Mouse (Mus musculus): ENCODE data around the gene Brd4.

Gene Brd4

DNA sequence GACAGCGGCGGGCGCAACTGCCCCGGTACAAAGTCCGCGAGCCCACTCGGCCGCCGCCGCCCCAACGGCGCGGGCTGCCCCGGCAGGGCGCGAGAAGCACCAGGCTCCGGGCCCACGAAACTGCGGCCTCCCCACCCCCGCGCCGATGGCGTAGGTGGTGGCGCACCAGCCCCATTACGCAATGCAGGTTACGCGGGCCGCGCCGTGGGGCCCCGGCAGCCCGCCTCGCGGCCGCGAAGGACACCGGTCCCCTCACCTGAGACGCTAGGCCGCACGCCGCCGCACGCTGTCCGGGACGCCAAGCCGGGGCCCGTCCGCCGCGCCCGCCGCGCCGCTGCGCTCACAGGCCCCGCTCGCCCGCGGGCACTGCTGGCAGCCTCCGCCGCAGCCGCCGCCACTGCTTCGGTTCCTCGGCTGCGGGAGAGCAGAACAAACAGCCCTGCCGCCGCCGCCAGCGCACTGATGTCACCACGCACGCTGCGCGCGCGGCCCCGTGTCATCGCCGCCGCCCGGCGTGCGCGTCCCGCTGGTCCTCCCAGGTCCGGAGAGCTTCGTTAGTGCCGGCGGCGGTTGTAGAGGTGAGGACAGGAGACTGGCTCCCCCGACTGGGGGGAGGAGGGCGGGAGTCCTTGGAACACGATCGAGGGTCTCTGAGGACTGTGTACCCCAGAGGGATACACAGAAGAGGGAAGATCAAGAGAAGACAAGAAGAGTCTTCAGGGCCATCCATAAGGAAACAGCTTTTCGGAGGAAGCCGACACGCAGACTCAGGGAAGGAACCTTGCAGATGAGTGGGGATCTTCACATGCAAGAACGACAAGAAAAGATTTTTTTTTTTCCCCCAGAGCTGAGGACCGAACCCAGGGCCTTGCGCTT is at the start of gene Brd4:
Gene Brd4, minus strand, starts transcription at position 461 of the 876 bp plus-strand sequence.
- peak; percentile 96 for DNase-seq

GRCm38 (mm10) chr17:32333675-32334303 is 49.3 kb upstream of the Brd4 start:
- no peak for DNase-seq

- DNase-seq: no peak
Measured at GRCm38 (mm10) chr17:32327501-32327900, 43.0 kb upstream of the Brd4 start.

GRCm38 (mm10) chr17:32322809-32323208 is 38.3 kb upstream of the Brd4 start:
- no peak for DNase-seq

DNA sequence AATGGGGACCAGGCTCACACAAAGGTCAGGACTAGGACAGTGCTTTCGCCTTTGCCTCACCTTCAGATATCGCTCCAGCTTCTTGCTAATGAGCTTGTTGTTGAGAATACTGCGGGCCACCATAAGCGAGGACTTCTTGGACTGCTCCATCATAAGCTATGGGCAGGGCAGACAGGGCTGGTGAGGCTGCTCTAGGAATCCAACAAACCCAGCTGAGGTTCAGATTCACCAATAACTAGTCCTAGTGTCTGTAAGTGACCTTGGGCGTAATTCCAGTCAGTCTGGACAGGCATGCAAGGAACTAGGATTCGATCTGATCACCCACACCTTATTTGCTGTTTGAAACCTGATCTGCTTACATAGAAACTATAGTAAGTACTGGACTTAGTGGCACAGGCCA is 37.3 kb upstream of the Brd4 start:
- peak; percentile 21 to 37 for DNase-seq

DNA sequence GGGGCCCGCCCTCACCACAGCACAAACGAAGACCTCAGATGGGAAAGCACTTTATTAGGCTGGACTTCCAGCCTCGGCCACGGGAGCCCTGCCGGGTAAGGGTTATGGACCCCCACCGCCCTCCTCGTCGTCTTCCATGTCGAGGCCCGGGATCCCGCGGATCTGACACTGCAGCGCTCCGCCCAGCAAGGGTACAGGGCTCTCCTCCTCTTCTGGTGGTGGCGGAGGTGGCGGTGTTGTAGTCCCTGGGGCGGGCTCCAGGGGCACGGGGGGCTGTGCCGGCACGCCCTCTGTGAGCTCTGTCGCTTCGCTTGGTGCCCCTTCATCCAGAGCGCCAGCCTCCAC is 36.8 kb upstream of the Brd4 start:
- DNase-seq: no peak

DNA sequence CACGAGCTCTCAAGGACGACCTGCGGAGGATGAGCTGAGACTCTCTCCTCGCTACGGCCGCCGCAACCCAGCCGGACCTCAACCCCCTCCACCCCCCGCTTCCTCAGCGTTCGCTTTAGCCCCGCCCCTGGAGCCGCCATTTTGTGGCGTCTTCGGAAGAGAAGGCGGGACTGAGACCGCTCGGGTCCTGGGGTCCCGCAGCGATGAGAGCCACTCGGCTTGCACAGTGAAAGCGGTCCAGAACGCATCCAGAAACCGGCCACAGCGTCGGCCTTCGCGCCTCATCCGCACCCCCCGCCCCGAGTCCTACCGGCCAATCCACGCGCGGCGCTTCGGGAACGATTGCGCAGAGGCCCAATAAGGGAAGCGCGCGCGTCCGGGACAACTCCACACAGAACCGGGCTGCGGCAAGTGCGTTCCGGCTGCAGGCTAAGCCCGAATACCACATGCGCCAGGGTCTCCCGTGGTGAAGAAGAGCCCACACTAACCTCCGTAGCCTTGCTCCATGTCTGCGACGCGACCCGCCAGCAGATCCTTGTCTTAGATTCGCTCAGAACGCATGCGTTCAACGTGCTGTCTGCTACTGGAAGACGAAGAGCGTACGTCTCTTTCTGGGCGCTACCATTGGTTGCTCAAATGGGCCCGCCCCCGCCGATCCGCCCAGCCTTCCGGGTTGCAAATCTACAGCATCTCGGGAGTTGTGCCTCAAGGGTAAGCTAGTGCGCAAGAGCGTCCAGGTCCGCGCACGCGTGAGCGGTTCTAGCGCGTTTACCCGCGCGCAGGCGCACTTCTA is 36.3 kb upstream of the Brd4 start, which contains the start of gene Akap8:
Gene Akap8, minus strand, starts transcription at position 642 of the 793 bp plus-strand sequence.
- peak; percentile 97 to 99 for DNase-seq

DNA sequence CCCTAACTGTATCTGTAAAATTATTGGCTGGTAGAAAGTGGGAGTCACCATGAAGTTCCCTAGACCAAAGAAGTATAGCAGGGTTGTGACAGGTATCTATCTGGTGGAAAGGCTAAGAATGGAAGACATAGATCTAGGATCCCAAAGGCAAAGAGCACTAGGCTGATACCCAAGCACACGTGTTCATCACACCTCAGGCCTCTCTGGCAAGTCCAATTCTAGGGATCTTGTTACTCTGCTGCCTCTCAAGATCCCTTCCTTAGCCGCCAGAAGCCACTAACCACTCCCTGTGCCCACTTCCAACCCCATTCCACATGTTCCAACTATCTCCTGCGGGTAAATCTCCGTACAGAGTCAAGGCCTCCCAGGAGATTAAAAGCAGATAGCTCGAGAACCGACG is 35.4 kb upstream of the Brd4 start:
- no peak for DNase-seq

- no peak for DNase-seq
Measured at GRCm38 (mm10) chr17:32317708-32318107, 33.2 kb upstream of the Brd4 start.

GRCm38 (mm10) chr17:32317032-32317431 is 32.5 kb upstream of the Brd4 start:
- no peak for DNase-seq

- no peak for DNase-seq
Measured at GRCm38 (mm10) chr17:32315560-32315959, 31.0 kb upstream of the Brd4 start.

DNA sequence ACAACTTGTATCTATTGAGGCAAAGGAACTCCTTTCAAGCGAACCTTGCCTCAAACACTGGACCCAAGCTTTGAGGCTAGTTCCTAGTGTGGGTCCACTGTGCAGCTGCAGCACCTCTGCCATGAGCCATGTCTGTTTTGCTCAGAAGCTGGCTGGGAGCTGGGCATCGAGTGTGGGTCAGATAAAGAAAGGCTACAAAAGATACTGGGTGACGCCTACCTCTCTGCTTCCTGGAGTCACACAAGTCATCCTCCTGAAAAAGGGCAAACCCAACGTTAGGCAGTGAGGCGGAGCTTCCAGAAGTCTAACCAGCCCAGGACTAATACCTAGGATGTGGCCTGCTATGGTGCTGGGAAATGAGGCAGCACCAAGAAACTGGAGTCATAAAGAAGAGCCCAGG is 29.4 kb upstream of the Brd4 start:
- DNase-seq: no peak

GRCm38 (mm10) chr17:32312801-32313200 is 28.3 kb upstream of the Brd4 start:
- DNase-seq: peak; percentile 43 to 61

DNA sequence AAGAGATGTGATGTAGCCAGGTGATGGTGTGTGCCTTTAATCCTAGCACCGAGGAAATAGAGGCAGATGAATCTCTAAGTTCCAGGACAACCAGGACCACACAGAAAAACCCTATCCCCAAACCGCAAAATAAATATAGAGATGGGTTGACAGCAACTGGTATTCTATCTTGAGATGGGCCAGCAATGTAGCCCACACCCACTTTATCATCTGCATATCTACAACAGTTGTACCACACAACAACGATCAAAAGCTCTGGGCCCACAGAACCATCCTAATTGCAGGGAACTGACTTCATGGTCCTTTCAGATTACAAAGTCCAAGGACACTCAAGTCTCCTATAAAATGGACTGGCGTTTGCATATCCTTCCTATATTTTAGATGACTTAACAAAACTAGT is 23.4 kb upstream of the Brd4 start:
- DNase-seq: no peak

- DNase-seq: no peak
Measured at GRCm38 (mm10) chr17:32298125-32298524, 13.6 kb upstream of the Brd4 start.

GRCm38 (mm10) chr17:32295901-32296300 is 11.4 kb upstream of the Brd4 start:
- no peak for DNase-seq

GRCm38 (mm10) chr17:32295160-32295559 is 10.6 kb upstream of the Brd4 start:
- no peak for DNase-seq

DNA sequence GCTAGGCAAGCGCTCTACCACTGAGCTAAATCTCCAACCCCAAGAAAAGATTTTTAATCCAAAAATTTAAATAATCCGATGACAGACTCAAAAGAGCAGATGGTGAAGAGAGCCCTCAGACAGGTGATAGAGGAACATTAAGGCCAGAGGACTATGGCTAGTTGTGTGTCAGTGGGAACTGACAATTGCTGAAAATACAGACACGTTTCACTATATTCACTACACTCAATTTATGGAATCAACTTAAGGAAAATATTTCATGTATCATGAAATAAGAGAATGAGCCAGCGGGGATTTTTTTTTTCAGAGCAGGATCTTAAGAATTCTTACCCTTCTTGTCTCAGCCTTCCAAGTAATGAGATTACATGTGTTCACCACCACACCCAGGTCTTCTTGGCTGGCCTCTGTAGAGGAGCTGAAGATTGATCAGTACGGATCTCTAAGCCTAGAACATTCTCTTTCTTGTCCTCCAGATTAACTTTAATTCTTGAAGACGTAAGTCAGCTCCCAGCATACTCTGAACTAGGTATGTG is 682 bp upstream of the Brd4 start:
- no peak for DNase-seq

- DNase-seq: peak; percentile 73 to 74
Measured at GRCm38 (mm10) chr17:32283771-32284221, 726 bp downstream of the Brd4 start.

DNA sequence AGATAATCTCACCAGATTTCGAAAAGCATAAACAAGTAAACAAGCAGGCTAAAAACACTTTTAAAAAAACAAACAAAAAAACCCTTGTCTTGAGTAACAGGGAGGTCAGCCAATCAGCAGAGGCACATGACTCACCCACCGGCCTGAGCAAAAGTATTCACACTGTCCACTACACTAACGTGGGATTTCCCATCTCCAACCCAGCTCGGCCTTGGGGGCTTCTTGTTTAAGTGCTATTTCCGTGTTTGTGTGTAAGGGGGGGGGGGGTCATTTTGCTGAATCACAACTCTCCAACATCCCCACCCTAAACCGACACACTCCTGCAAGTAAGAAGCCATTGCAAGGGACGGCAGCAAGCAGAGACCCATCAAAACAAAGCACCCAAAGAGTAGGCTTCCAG is 1.2 kb downstream of the Brd4 start:
- DNase-seq: peak in 1 of 2 experiments; percentile 44

DNA sequence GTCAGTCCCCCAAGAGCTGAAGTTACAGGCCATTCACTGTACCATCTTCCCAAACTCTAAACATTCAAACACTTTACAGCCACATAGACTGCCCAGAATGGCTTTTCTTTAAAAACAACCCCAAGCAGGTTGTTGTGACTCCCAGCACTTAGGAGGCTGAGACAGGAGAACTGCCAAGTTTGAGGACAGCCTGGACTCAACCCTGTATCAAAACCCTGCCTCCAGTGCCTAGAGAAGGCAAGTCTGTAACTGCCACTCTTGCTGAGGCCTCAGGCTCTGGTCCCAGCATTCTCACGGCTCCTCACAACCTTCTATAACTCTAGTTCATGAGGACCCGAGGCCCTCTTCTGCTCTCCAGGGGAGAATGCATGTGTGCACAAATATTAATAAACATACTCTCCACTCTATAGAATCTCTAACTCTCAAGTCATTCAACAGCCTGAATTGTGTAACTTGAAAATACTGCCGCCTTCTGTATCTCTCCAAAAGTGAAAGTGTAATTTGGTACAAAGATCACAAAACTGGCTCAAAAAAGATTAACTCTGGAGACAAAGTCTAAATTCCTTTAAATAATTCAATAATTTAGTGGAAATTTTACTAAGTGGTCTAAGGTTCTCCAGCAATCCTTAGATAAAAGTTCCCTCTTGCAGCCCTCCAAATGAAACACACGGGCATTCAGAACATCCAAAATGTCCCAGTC is 2.8 kb downstream of the Brd4 start:
- DNase-seq: no peak

GRCm38 (mm10) chr17:32281126-32281525 is 3.4 kb downstream of the Brd4 start:
- no peak for DNase-seq

Measured in cerebellum, postnatal 10 days (tissue).